Mouse (Mus musculus) MEL (cell line): ENCODE measurements at regions not wholly inside any gene's neighbourhood (a gene's known extent, or its start where the extent isn't known, plus 50 kb on each side); places are given as distances from the start of the nearest gene placed in this dataset.

ENCODE experiments used
- CTCF ChIP-seq, 3 experiments: IDR thresholded peaks in 2 of 3; conservative IDR thresholded peaks in 1 of 3; 2 replicates each; pipeline ENCODE4 v1.5.1; 2011 to 2012; ENCODE audit warnings: low read length in 3 of 3, low read depth in 2 of 3, mild to moderate bottlenecking in 2 of 3, improper control_type of control experiment in 1 of 3, inconsistent platforms in 1 of 3, mixed read lengths in 1 of 3, moderate library complexity in 1 of 3; ENCODE audit not compliant: control insufficient read depth in 1 of 3, insufficient read depth in 1 of 3, poor library complexity in 1 of 3, severe bottlenecking in 1 of 3
- KAT2A ChIP-seq: conservative IDR thresholded peaks from 2 replicates; pipeline ENCODE4 v1.6.1; 2012; ENCODE audit warnings: low read depth, low read length, improper control_type of control experiment, inconsistent platforms
- POLR2A ChIP-seq, 2 experiments: IDR thresholded peaks; 2 replicates each; pipeline ENCODE4 v1.6.1; 2011 to 2012; ENCODE audit warnings: low read length in 2 of 2, mild to moderate bottlenecking in 2 of 2, control low read depth in 1 of 2, improper control_type of control experiment in 1 of 2, low read depth in 1 of 2, moderate library complexity in 1 of 2; ENCODE audit not compliant: control insufficient read depth in 1 of 2, insufficient read depth in 1 of 2, poor library complexity in 1 of 2
- SMC3 ChIP-seq: IDR thresholded peaks from 2 replicates; pipeline ENCODE4 v1.6.1; 2011; ENCODE audit warnings: low read depth, low read length, improper control_type of control experiment
- USF1 ChIP-seq: IDR thresholded peaks from 2 replicates; pipeline ENCODE4 v1.6.1; 2014; ENCODE audit warnings: low read depth, mild to moderate bottlenecking, inconsistent platforms, low read length, improper control_type of control experiment, moderate library complexity

GRCm38 (mm10) chr12:25187216-25187615 lies 90.3 kb upstream of the Id2 start:
- TF ChIP-seq KAT2A (no peak), USF1 (no peak), SMC3 (no peak), CTCF (IDR thresholded peaks at IDR 0.05 in 2 of 3, conservative IDR thresholded peaks at IDR 0.05 in 1 of 3; ENCODE audit: control insufficient read depth in 1 of 3, insufficient read depth in 1 of 3, low read depth in 2 of 3, low read length in 3 of 3, poor library complexity in 1 of 3, severe bottlenecking in 1 of 3) (no peak), POLR2A (IDR thresholded peaks at IDR 0.05; ENCODE audit: control insufficient read depth in 1 of 2, insufficient read depth in 1 of 2, low read depth in 1 of 2, low read length in 2 of 2, poor library complexity in 1 of 2) (no peak)
